Mouse (Mus musculus): ENCODE data around the gene Paxx.

The Paxx gene

DNA sequence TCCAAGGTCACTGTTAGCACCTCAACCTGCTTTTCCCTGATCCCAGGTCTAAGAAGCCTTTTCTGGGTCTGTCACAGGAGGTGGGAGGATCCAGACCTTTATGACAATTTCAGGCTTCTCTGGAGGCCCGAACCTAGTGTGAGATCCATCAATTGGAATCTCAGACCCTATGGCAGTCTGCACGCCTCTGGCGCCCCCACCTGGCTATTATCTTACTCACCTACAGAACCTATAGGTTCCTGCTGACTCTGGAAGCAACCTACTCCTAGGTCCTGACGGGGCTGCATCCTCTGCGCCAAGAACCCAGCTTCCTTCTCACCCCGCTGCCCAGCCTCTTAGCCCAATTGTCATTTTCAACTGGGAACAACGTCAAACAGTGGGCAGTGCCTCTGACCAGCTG, 22.1 kb upstream of the Paxx start:
- DNase-seq (ENCODE audit: low spot score in 2 of 2), result peak; percentile 21 to 40

DNA sequence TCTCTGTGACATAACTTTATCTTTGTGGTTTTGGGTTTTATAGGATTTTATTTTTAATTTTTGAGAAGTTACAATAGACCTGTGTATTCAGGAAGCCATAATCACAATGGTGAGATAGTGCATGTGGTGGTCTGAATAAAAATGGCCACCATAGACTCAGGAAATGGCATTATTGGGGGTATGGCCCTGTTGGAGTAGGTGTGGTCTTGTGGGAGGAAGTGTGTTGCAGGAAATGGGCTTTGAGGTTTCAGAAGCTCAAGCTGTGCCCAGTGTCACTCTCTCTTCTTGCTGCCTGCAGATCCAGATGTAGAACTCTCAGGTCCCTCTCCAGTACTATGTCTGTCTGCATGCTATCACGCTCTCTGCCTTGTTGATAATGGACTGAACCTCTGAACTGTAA, 19.6 kb upstream of the Paxx start:
- DNase-seq (ENCODE audit: low spot score in 2 of 2), result no peak

- DNase-seq (ENCODE audit: low spot score in 2 of 2), result no peak
Measured at GRCm38 (mm10) chr2:25479551-25480311, 18.8 kb upstream of the Paxx start.

GRCm38 (mm10) chr2:25477967-25478675, 17.2 kb upstream of the Paxx start:
- no peak for DNase-seq (ENCODE audit: low spot score in 2 of 2)

DNA sequence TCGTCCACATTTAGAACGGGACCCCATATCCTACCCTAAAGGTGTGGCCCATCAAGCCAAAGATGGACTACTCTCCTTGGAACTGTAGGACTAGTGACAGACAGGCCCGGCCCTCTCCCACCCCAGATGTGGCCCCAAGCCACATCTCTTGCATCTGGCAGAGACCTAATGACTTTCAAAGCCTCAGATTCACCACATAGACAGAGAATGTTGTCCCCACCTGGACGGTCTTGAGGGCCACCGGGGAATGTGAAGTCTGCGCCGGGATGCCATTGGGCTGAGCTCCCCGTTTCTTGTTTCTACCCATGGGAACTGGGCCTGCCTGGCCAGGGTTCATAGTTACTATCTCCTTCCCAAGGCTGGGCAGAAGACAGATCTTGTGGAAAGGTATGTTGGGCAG, 16.6 kb upstream of the Paxx start:
- DNase-seq (ENCODE audit: low spot score in 2 of 2), result no peak

GRCm38 (mm10) chr2:25472550-25472949, 11.7 kb upstream of the Paxx start:
- no peak for DNase-seq (ENCODE audit: low spot score in 2 of 2)

- no peak for DNase-seq (ENCODE audit: low spot score in 2 of 2)
Measured at GRCm38 (mm10) chr2:25469969-25470368, 9.1 kb upstream of the Paxx start, which contains the start of gene Ptgds. Gene Ptgds (minus strand): TSS chr2:25470046.

GRCm38 (mm10) chr2:25468962-25469915, 8.3 kb upstream of the Paxx start:
- DNase-seq (ENCODE audit: low spot score in 2 of 2), result no peak

DNA sequence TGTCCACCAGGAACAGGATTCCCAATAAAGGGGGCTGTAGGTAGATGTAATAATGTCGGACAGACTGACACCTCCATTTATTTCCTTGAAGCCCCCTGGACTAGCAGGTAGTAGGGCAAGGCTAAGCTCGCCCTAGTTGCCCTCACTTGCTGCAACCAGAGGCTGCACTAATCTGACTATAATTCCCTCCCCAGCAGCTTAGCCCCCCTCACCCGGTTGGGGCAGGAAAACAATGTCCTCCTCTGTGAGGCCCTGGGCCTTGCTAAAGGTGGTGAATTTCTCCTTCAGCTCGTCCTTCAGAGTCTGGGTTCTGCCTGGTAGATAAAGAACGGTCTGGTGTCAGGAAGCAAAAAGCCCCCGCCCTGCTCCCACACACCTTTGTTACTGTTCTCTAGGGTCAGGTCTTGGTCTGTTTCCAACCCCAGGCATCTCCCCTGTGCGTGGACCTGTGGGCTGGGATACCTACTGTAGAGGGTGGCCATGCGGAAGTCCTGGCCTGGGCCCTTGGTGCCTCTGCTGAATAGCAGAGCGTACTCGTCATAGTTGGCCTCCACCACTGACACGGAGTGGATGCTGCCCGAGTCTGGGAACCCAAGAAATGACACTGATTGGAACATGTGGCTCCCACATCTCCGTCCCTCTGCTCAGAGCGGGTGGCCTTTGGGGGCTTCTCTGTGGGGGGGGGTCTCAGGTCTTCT, 6.9 kb upstream of the Paxx start:
- DNase-seq (ENCODE audit: low spot score in 2 of 2), result no peak

DNA sequence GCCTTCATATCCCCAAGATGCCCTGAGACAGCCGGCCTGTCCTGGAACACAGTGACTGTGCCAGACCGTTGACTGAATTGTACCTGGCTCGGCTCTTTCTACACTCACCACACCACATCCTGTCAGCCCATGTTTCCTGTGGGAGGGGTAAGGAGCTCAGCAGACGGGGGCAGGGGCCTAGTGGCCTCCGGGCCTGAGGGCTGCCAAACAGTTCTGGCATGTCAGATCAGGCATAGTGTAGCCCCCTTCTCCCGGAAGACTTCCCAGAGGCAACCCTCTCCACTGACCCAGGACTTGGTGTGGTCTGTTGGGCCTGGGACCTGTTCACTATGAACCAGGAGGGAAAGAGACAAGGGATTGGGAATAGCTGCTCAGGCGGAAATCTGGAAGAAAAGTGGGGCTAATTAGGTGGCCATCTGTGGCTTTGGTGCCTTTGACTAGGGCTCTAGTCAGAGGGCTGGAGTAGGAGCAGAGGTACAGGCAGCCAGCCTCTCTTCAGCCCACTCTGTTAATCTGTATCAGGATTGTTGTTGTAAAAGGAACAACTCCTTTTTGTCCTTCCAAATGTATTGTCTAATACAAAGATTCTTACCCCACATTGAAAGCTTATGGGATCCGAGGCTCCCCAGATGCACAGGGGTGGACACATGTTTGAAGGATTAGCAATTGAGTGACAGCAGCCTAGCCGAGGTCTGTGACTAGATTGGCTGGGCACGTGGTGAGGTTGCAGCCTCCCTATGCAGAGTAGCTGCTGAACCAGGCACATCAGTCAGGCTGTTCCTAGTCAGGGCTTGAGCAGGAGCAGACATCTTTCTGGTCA, 5.1 kb upstream of the Paxx start:
- peak; percentile 30 to 51 for DNase-seq (ENCODE audit: low spot score in 2 of 2)

DNA sequence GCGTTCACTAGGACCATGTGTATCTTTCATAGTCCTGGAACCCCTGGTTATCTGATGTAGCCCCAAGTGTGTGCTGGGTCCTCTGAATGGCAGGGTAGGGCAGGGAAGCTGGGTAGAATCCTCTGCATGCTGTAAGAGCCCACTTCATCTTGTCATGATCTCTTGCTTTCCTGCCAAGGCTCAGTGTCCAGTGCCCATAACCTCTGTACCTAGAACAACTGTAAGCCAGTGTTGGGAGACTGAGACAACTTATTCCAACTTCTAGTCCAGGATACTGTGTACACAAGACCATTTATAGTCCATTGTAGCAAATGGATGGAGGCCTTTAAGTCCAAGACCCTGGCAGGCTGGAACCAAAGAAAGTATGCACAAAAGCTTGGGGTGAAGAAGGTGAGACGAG, 4.4 kb upstream of the Paxx start:
- DNase-seq (ENCODE audit: low spot score in 2 of 2), result no peak

DNA sequence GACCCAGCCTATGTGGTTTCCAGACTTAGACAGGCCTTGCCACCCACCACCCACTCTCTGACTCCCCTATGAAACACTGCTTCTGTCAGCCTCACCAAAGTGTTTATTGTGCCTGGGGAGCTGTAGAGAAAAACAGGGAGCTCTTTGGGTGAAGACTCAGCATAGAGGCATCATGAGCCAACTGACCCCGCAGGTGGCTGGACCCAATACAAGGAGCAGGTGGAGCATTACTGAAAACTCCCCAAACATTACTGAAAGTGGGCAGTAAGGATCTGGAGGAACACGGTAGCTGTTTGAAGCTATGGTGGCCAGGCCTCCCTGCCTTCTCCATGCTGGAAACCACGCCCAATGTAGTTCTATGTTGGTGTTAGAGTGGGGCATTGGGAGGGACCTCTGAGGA, 2.7 kb upstream of the Paxx start:
- no peak for DNase-seq (ENCODE audit: low spot score in 2 of 2)

- DNase-seq (ENCODE audit: low spot score in 2 of 2), result no peak
Measured at GRCm38 (mm10) chr2:25461407-25461806, 513 bp upstream of the Paxx start.

- DNase-seq (ENCODE audit: low spot score in 2 of 2), result no peak
Measured at GRCm38 (mm10) chr2:25460135-25460534, 759 bp downstream of the Paxx start.

- DNase-seq (ENCODE audit: low spot score in 2 of 2), result no peak
Measured at GRCm38 (mm10) chr2:25458911-25459310, 2.0 kb downstream of the Paxx start.

DNA sequence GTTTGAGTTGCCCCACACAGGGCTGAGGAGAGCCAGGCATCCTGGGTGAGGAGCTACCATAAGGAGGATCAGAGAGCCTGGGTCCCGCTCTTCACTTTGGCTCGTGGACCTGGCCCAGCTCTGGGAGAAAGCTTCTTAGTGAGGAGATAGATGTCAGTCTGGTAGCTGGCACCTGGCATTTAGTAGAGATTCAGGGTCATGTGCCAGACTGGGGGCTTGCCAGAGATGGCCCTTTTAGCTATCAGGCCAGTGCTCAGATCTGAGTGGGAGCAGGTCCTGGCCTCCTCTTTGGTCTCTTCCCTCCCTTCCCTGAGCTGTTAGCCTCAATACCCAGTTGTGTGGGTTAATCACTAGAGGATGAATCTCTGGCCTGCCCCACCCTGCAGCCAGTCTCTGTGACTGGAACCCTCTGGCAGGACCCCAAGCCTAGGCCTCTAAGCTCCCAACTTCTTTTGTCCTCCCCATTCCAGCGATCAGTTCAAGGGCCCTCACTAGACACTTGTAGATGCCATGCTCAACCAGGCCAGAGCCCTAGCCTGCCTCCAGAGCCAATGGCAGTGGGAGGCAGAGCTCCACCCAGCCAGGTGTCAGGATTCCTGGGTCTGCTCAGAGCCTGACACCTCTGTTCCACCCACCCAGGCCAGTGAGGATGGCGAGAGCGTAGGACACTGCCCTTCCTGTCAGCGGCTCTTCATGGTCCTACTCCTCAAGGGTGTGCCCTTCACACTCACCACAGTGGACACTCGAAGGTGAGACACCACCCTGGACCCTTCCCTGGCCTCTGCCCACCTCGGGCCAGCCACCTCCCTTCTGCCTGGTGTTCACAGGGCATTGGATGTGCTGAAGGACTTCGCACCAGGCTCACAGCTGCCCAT, 3.6 kb downstream of the Paxx start:
- no peak for DNase-seq (ENCODE audit: low spot score in 2 of 2)

GRCm38 (mm10) chr2:25456205-25456953, 4.5 kb downstream of the Paxx start, which contains the start of gene Clic3:
Gene Clic3 (plus strand): TSS chr2:25456838.
- DNase-seq (ENCODE audit: low spot score in 2 of 2), result no peak

DNA sequence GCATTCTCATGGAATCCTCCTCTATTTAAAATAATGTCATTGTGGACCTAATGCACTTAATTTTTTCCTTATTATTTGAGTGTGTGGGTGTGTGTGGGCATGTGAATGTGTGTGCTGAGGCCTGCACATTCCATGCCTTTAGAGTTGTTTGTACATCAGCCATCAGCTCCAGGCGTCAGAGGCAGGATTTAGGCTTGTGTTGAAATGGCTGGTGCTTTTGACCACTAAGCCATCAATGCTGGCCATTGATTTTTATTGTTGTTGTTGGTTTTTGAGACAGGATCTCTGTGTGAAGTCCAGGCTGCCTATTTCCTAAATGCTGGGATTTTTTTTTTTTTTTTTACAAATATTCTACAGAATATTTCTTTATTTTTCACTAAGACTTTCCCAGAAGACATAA, 7.9 kb downstream of the Paxx start:
- DNase-seq (ENCODE audit: low spot score in 2 of 2), result no peak

Data from spleen, postnatal 14 days (tissue).